Mouse (Mus musculus): ENCODE data around the gene Ccdc170. TPM values are rescaled to one million over a fixed set of nuclear protein-coding genes. Genes with fewer than 3 reads are reported as not detected.
"Not testable (repeated sequence)": the region's sequence is repeated elsewhere in the genome, so short reads cannot be mapped to it uniquely, and the experiment has no call there.

Gene Ccdc170
- 0.27 and 0.34 TPM in 2 replicates for polyA plus RNA-seq (2015; fragmentation: Nextera tagmentation; extraction: Ambion mirVana)

DNA sequence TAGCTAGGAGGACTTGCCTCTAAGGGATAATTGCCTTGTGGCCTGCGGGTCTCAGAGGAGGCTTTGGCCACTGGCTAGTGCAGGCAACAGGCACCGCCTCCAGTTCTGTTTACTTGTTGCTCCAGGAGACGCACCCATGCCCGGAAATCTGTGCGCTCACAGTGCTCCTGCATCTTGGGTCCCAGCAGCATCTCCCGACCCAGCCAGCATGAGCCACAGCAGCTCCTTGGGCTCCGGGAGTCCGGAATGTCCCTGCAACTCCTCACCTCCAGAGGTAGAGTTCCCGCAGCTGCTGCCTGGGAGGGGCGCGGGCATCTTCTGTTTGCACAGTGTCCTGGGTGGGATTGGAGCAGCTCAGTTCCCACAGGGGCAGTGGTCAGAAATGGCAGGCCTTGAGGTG is at the start of gene Ccdc170:
Ccdc170 (plus strand) TSS at position 148 of the 400 bp plus-strand sequence.
- H3K9ac ChIP-seq: no peak within 1 kb of the TSS
- no peak for ATAC-seq (replicated peaks)
- H3K4me2 ChIP-seq: peak within 1 kb of the TSS; percentile 10; the same call in 1 of the 2 replicates
- H3K27ac ChIP-seq: no peak within 1 kb of the TSS
- H3K4me1 ChIP-seq: no peaks in the 10 kb centered on the region
- H3K4me3 ChIP-seq: no peak within 1 kb of the TSS
- WGBS: 33% methylated on average over 11 of the region's 11 CpGs
- H3K9me3 ChIP-seq: no peaks in the 10 kb centered on the region
- no peaks in the 10 kb centered on the region for H3K36me3 ChIP-seq (replicated peaks)
- H3K27me3 ChIP-seq (replicated peaks): no peaks in the 10 kb centered on the region

DNA sequence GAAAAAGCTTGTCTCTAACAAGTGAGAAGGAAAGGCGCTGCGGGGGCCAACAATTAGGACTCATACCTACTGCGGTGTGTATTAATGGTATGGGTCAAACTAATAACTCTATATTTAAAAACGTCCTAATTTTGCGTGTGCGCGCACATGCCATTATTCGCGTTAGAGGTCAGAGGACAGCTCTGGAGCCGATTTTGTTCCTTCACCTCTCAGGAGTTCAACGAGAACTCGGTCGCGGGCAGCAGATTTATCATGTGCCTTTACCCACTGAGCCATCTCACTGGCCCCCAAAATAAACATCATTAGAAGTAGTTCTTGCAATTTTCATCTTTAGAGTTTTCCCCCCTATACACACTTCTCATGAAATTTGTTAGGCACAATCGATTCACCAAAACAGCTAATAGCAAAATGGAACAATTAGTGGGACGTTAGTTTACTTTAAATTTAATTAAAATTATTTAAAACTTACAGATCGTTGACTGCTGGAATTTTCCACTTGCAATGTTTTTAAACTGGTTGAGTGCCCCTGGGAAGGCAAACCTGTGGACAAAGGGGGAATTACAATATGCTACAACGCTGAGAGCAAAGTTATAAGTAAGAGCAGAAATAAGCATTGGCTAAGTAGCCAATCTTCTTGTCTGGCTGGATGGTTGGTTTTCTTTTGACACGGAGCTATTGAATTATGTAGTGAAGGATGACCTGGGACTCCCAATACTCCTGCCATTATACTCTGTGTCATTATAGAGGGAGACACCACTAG is 49.1 kb upstream of the Ccdc170 start:
- WGBS: 8% methylated on average over 19 of the region's 19 CpGs
- ATAC-seq (replicated peaks): peak; percentile 0; the same call in 1 of the 2 replicates
- peak overlapping the region; percentile 60 for H3K4me3 ChIP-seq
- peak overlapping the region; percentile 82 for H3K27ac ChIP-seq
- H3K27me3 ChIP-seq (replicated peaks): no peaks in the 10 kb centered on the region
- peak overlapping the region; percentile 74 for H3K9ac ChIP-seq
- peaks cover 16% of the 10 kb centered on the region for H3K4me1 ChIP-seq
- peak overlapping the region; percentile 65 for H3K4me2 ChIP-seq
- no peaks in the 10 kb centered on the region for H3K9me3 ChIP-seq
- H3K36me3 ChIP-seq (replicated peaks): no peaks in the 10 kb centered on the region

DNA sequence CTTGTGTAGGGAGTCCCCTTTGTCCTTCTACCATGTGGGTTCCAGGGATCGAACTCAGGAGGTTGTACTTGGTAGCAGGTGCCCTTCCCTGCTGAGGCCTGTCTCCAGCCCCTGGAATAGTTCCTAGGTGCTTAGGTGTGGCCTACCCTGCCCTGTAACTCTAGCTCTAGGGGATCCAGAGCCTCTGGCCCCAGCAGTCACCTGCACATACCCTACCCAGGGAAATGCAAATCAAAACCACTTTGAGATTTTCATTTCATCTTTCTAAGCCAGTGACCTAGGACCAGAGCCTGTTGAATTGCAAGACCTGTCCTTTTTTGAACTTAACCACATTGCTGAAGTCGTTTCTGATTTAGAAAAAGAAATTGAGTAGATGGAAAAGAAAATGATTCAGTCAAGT is 48.4 kb upstream of the Ccdc170 start:
- WGBS: 94% methylated on average over 2 of the region's 2 CpGs
- not testable (repeated sequence) for H3K9ac ChIP-seq; H3K9me3 ChIP-seq; H3K4me3 ChIP-seq; H3K27ac ChIP-seq; H3K4me2 ChIP-seq; ATAC-seq (replicated peaks); H3K27me3 ChIP-seq (replicated peaks); H3K36me3 ChIP-seq (replicated peaks)
- H3K4me1 ChIP-seq: peaks cover 16% of the 10 kb centered on the region

DNA sequence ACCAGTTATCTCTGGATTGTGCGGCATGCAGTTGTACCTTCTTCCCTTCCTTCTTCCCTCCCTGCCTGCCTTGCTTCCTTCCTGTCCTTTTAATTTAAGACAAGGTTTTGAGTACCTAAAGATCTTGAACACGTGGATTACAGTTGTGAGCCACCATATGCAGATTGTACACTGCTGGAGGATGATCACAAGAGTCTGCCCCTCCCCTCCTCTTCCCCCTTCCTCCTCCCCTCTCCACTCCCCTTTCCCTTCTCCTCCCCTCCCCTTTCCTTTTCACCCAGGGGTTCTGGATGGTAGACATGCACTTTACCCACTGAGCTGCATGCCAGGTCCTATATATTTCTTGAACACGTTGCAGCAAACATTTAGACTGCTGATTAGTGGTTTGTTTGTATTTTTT is 46.9 kb upstream of the Ccdc170 start:
- H3K27me3 ChIP-seq (replicated peaks): no peaks in the 10 kb centered on the region
- H3K36me3 ChIP-seq (replicated peaks): no peaks in the 10 kb centered on the region; the same call in 1 of the 2 replicates
- no peak overlapping the region for H3K4me3 ChIP-seq
- ATAC-seq (replicated peaks): no peak
- 90% methylated on average over 3 of the region's 3 CpGs for WGBS
- no peaks in the 10 kb centered on the region for H3K9me3 ChIP-seq
- H3K4me2 ChIP-seq: no peak overlapping the region
- H3K27ac ChIP-seq: no peak overlapping the region
- no peak overlapping the region for H3K9ac ChIP-seq
- H3K4me1 ChIP-seq: peaks cover 16% of the 10 kb centered on the region

DNA sequence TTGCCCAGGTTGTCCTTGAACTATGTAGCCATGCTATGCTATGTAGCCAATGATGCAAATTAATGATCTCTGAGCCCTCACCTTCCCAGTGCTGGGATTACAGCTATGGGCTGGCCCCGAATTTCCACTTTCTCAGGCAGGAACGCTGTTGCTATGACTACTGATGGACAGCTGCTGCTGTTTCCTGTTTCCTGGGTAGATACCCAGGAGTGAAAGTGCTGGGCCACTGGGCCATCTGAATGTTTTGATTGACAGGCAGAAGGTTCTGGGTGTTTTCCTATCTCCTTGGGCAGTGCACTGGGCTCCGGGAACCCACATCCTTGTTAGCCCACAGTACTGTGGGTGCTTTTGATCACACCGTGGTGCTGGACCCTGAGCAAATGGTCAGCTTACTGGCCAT is 25.9 kb upstream of the Ccdc170 start:
- H3K9ac ChIP-seq: no peak overlapping the region
- ATAC-seq (replicated peaks): no peak
- no peak overlapping the region for H3K27ac ChIP-seq

GRCm38 (mm10) chr10:4460201-4460600 is 22.1 kb upstream of the Ccdc170 start:
- Histone ChIP-seq H3K36me3 (replicated peaks) (0 out of 2 replicates have a peak, but pooled peaks cover 5% of the 10 kb centered on the region), H3K4me1 (no peaks in the 10 kb centered on the region), H3K9ac (no peak overlapping the region), H3K4me2 (no peak overlapping the region), H3K9me3 (no peaks in the 10 kb centered on the region), H3K27me3 (replicated peaks) (no peaks in the 10 kb centered on the region), H3K4me3 (no peak overlapping the region), H3K27ac (no peak overlapping the region)
- no peak for ATAC-seq (replicated peaks)
- WGBS: 97% methylated on average over 2 of the region's 2 CpGs

More for the DNA sequence above, 25.9 kb upstream of the Ccdc170 start:
- Histone ChIP-seq H3K4me2 (no peak overlapping the region), H3K27me3 (replicated peaks) (no peaks in the 10 kb centered on the region), H3K36me3 (replicated peaks) (0 out of 2 replicates have a peak, but pooled peaks cover 6% of the 10 kb centered on the region), H3K4me3 (no peak overlapping the region), H3K9me3 (no peaks in the 10 kb centered on the region), H3K4me1 (no peaks in the 10 kb centered on the region)
- WGBS: 90% methylated on average over 4 of the region's 4 CpGs

- Histone ChIP-seq H3K27ac (no peak overlapping the region), H3K9me3 (no peaks in the 10 kb centered on the region), H3K4me1 (no peaks in the 10 kb centered on the region), H3K4me2 (no peak overlapping the region), H3K36me3 (replicated peaks) (no peaks in the 10 kb centered on the region), H3K27me3 (replicated peaks) (no peaks in the 10 kb centered on the region), H3K9ac (no peak overlapping the region), H3K4me3 (no peak overlapping the region)
- ATAC-seq (replicated peaks): no peak
- 87% methylated on average over 7 of the region's 7 CpGs for WGBS
These were observed 16.5 kb upstream of the Ccdc170 start for GRCm38 (mm10) chr10:4465799-4466198.

DNA sequence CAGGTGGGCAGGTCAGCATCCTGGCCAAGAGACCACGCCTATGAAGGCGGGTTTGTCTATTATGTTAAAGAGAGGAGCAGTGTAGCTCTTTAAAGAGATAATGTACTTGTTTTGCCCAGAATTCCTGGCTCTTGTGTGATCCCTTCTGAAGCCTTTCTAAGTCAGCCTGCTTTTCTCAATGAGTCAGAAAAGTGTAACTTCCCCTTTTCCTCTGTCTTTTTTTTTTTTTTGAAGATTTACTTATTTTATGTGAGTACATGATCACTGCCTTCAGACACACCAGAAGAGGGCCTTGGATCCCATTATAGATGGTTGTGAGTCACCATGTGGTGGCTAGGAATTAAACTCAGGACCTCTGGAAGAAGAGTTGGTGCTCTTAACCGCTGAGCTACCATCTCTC is 12.9 kb upstream of the Ccdc170 start:
- H3K27me3 ChIP-seq (replicated peaks): no peaks in the 10 kb centered on the region
- no peak overlapping the region for H3K9ac ChIP-seq
- H3K4me1 ChIP-seq: no peaks in the 10 kb centered on the region
- ATAC-seq (replicated peaks): no peak
- H3K9me3 ChIP-seq: no peaks in the 10 kb centered on the region
- H3K4me2 ChIP-seq: no peak overlapping the region
- H3K4me3 ChIP-seq: no peak overlapping the region
- WGBS: 84% methylated on average over 3 of the region's 3 CpGs
- no peak overlapping the region for H3K27ac ChIP-seq
- no peaks in the 10 kb centered on the region for H3K36me3 ChIP-seq (replicated peaks)

DNA sequence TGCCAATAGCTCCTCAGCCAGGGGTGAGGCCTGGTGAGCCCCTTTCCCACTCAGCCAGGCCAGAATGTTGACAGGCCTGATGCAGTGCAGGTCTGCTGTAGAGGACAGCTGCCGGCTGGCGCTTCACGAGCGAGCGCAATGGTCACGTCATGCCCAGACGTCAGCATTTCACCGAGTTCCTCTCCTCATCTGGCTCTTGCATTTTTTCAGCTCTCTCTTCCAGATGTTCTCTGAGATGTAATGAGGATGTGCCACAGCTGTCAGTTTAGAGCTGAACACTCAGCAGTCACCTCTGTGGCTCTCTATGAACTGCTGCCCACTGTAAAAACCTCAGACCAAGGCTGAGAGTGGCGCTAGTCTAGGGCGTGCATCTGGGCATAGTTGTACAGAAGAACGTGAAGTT is 8.7 kb upstream of the Ccdc170 start:
- Histone ChIP-seq H3K4me3 (no peak overlapping the region), H3K9ac (no peak overlapping the region), H3K36me3 (replicated peaks) (no peaks in the 10 kb centered on the region), H3K4me1 (no peaks in the 10 kb centered on the region), H3K9me3 (no peaks in the 10 kb centered on the region), H3K27me3 (replicated peaks) (no peaks in the 10 kb centered on the region), H3K27ac (no peak overlapping the region), H3K4me2 (no peak overlapping the region)
- ATAC-seq (replicated peaks): no peak
- 93% methylated on average over 11 of the region's 11 CpGs for WGBS

GRCm38 (mm10) chr10:4475431-4475830 is 6.9 kb upstream of the Ccdc170 start:
- H3K4me1 ChIP-seq: no peaks in the 10 kb centered on the region
- no peak for ATAC-seq (replicated peaks)
- WGBS: 81% methylated on average over 3 of the region's 3 CpGs
- H3K4me3 ChIP-seq: no peak overlapping the region
- no peaks in the 10 kb centered on the region for H3K27me3 ChIP-seq (replicated peaks)
- H3K36me3 ChIP-seq (replicated peaks): no peaks in the 10 kb centered on the region
- H3K9ac ChIP-seq: no peak overlapping the region
- no peak overlapping the region for H3K27ac ChIP-seq
- H3K9me3 ChIP-seq: no peaks in the 10 kb centered on the region
- H3K4me2 ChIP-seq: no peak overlapping the region

DNA sequence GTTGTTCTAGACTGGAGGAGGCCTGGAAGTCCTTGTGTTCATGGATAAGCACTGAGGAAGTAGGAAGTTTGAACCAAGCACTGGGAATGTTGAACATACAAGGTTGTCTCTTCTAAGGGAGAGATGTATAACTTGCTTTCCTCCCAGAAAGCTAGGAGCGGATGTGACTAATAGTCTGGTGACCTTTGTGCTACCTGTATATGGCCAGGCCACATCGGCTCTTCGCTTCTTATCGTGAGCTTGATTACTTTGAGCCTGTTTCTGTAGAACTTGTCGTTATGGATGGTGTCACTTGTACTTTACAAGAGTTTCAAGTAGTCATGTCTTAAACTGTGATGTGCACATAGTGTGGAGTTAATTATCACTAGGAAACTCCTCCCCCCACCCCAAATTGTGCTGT is 5.7 kb upstream of the Ccdc170 start:
- H3K27me3 ChIP-seq (replicated peaks): no peaks in the 10 kb centered on the region
- no peak overlapping the region for H3K9ac ChIP-seq
- no peak overlapping the region for H3K4me2 ChIP-seq
- H3K36me3 ChIP-seq (replicated peaks): no peaks in the 10 kb centered on the region
- H3K4me3 ChIP-seq: no peak overlapping the region
- WGBS: 96% methylated on average over 5 of the region's 5 CpGs
- H3K4me1 ChIP-seq: no peaks in the 10 kb centered on the region
- no peak overlapping the region for H3K27ac ChIP-seq
- no peaks in the 10 kb centered on the region for H3K9me3 ChIP-seq
- ATAC-seq (replicated peaks): no peak

DNA sequence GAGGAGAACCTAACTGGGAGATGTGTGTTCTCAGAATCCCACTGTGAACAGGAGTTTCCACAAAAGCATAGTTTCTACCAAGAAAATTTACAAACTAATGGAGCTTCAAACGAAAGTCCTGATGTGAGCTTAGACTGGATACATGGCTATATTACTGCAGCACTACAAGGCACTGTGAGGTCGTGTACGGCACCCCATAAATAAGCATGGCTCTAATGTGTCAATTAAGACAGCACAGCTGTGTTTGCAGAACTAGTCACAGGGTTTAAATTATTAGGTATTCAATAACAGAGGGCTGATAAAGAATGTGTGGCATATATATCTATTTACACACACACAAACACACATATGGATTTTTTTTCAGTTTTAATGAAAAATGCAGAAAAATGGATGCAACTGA is 1.4 kb upstream of the Ccdc170 start:
- ATAC-seq (replicated peaks): no peak
- 90% methylated on average over 3 of the region's 3 CpGs for WGBS

DNA sequence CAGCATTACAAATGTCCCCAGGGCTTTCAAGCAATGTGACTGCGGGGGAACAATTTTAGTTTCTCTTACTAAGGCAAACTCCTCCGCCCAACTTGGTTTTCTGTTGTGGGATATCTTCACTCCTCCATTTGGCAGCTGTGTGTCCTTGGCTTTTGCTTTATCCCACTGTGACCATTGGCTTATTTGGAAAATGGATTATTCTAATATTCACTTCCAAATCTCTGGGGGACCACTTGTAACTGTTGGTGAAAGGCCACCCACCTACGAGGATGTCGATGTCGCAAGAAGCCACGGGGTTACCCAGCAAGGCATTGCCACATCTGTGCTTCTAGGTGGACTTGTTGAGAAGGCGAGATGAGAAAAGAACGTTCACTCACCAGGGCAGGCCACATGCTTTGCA is 607 bp upstream of the Ccdc170 start:
- Histone ChIP-seq H3K27ac (no peak overlapping the region), H3K4me1 (no peaks in the 10 kb centered on the region), H3K4me2 (no peak overlapping the region), H3K27me3 (replicated peaks) (no peaks in the 10 kb centered on the region), H3K4me3 (no peak overlapping the region), H3K36me3 (replicated peaks) (no peaks in the 10 kb centered on the region), H3K9me3 (no peaks in the 10 kb centered on the region), H3K9ac (no peak overlapping the region)
- WGBS: 83% methylated on average over 8 of the region's 8 CpGs
- ATAC-seq (replicated peaks): no peak

More for the DNA sequence above, 1.4 kb upstream of the Ccdc170 start:
- Histone ChIP-seq H3K4me3 (no peak overlapping the region), H3K36me3 (replicated peaks) (no peaks in the 10 kb centered on the region), H3K9ac (no peak overlapping the region), H3K4me1 (no peaks in the 10 kb centered on the region), H3K27ac (no peak overlapping the region), H3K27me3 (replicated peaks) (no peaks in the 10 kb centered on the region), H3K4me2 (no peak overlapping the region), H3K9me3 (no peaks in the 10 kb centered on the region)
